Mouse (Mus musculus): ENCODE measurements around the gene Napsa. TPM values are rescaled to one million over a fixed set of nuclear protein-coding genes. Genes with fewer than 3 reads are reported as not detected.
A peak's percentile ranks its signal among the peaks of the same experiment; 100 is the strongest.

Gene Napsa
- polyA plus RNA-seq, 1 experiment from 2014 or later, result 2.8 TPM

DNA sequence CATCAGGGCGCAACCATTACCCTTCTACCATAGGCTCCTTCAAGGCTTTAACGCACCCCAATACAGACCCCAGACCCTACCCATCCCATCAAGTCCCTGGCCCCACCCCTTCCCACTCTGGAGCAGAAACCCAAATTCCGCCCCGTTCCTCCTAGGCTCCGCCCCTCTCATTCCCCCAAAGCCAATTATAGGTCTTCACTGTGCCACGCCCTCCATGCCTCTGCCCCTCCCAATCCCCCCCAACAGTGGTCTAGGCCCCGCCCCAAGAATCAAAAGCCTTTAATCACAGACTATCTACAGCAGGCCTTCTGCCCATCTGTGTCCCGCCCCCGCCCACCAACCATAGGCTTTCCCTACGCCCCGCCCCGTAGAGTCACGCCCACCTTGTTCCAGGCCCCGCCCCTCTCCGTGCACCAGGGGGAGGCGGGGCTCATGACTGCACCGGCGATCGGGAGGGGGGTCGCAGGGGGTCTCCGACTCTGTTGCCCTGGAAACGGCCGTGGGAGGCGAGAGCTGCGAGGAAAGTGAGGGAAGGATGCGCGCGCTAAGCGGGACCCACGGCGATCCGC, 18.9 kb upstream of the Napsa start:
- ATAC-seq (ENCODE audit: low read depth), result peak; percentile 72
- Histone ChIP-seq H3K4me1 (ENCODE audit: control insufficient read depth, insufficient read depth, low read length) (peaks cover 7% of the 10 kb centered on the region), H3K4me3 (ENCODE audit: low read depth, low read length) (peak overlapping the region; percentile 97), H3K4me2 (ENCODE audit: low read depth, low read length) (peak overlapping the region; percentile 59), H3K27ac (replicated peaks; ENCODE audit: low read depth, low read length) (peak overlapping the region; percentile 100), H3K9me3 (ENCODE audit: control insufficient read depth, low read length) (no peaks in the 10 kb centered on the region), H3K27me3 (replicated peaks; ENCODE audit: control insufficient read depth, insufficient read depth, low read length) (no peaks in the 10 kb centered on the region), H3K36me3 (ENCODE audit: control insufficient read depth, insufficient read depth, low read length) (peaks cover 31% of the 10 kb centered on the region), H3K9ac (ENCODE audit: low read depth, low read length) (peak overlapping the region; percentile 86)
- peak; percentile 93 for DNase-seq (ENCODE audit: low spot score)
- WGBS, result 2% methylated on average over 28 of the region's 32 CpGs

DNA sequence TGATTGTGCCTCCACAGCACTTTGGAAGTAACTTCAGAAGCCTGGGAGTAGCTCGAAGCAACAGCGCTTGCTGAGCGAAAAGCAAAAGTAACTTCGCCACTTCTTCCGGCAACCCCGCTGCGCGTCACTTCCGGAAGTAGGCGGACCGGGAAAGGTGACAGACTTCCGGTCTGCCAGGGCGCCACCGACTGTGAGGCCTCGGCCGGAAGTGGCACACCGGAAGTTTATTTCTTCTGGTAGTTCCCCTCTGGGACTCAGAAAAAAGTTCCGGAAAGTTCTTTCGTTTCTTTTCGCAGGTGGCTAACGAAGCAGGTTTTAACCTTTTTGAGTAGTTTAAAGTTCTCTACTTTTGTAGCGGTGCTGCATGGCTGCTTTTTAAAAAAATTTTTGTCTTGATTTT, 18.4 kb upstream of the Napsa start, which contains the start of gene Nr1h2:
Gene Nr1h2, minus strand, starts transcription at position 126 of the 400 bp plus-strand sequence.
- Histone ChIP-seq H3K4me1 (ENCODE audit: control insufficient read depth, insufficient read depth, low read length) (peaks cover 7% of the 10 kb centered on the region), H3K4me3 (ENCODE audit: low read depth, low read length) (peak within 1 kb of the TSS; percentile 97), H3K9me3 (ENCODE audit: control insufficient read depth, low read length) (no peaks in the 10 kb centered on the region), H3K4me2 (ENCODE audit: low read depth, low read length) (peak within 1 kb of the TSS; percentile 59), H3K27ac (replicated peaks; ENCODE audit: low read depth, low read length) (peak within 1 kb of the TSS; percentile 100), H3K9ac (ENCODE audit: low read depth, low read length) (peak within 1 kb of the TSS; percentile 86), H3K27me3 (replicated peaks; ENCODE audit: control insufficient read depth, insufficient read depth, low read length) (no peaks in the 10 kb centered on the region), H3K36me3 (ENCODE audit: control insufficient read depth, insufficient read depth, low read length) (peaks cover 31% of the 10 kb centered on the region)
- DNase-seq (ENCODE audit: low spot score), result peak; percentile 98
- WGBS, result under 1% methylated on average over 22 of the region's 22 CpGs
- peak; percentile 88 for ATAC-seq (ENCODE audit: low read depth)

GRCm38 (mm10) chr7:44557629-44558028, 14.6 kb upstream of the Napsa start:
- H3K4me1 ChIP-seq (ENCODE audit: control insufficient read depth, insufficient read depth, low read length), result peaks cover 5% of the 10 kb centered on the region
- no peak overlapping the region for H3K27ac ChIP-seq (replicated peaks; ENCODE audit: low read depth, low read length)
- H3K27me3 ChIP-seq (replicated peaks; ENCODE audit: control insufficient read depth, insufficient read depth, low read length), result no peaks in the 10 kb centered on the region
- no peaks in the 10 kb centered on the region for H3K36me3 ChIP-seq (ENCODE audit: control insufficient read depth, insufficient read depth, low read length)
- H3K4me3 ChIP-seq (ENCODE audit: low read depth, low read length), result no peak overlapping the region
- WGBS, result 69% methylated on average over 2 of the region's 2 CpGs
- H3K9ac ChIP-seq (ENCODE audit: low read depth, low read length), result no peak overlapping the region
- H3K4me2 ChIP-seq (ENCODE audit: low read depth, low read length), result no peak overlapping the region
- DNase-seq (ENCODE audit: low spot score) (no peak), ATAC-seq (ENCODE audit: low read depth) (no peak)
- H3K9me3 ChIP-seq (ENCODE audit: control insufficient read depth, low read length), result no peaks in the 10 kb centered on the region

- H3K27ac ChIP-seq (replicated peaks; ENCODE audit: low read depth, low read length), result no peak overlapping the region
- no peaks in the 10 kb centered on the region for H3K4me1 ChIP-seq (ENCODE audit: control insufficient read depth, insufficient read depth, low read length)
- H3K4me3 ChIP-seq (ENCODE audit: low read depth, low read length), result no peak overlapping the region
- no peaks in the 10 kb centered on the region for H3K27me3 ChIP-seq (replicated peaks; ENCODE audit: control insufficient read depth, insufficient read depth, low read length)
- DNase-seq (ENCODE audit: low spot score) (peak; percentile 90), ATAC-seq (ENCODE audit: low read depth) (peak; percentile 79)
- no peak overlapping the region for H3K4me2 ChIP-seq (ENCODE audit: low read depth, low read length)
- peak overlapping the region; percentile 42; the same call in 1 of the 2 replicates for H3K9ac ChIP-seq (ENCODE audit: low read depth, low read length)
- WGBS, result 52% methylated on average over 18 of the region's 18 CpGs
- H3K9me3 ChIP-seq (ENCODE audit: control insufficient read depth, low read length), result no peaks in the 10 kb centered on the region
- no peaks in the 10 kb centered on the region for H3K36me3 ChIP-seq (ENCODE audit: control insufficient read depth, insufficient read depth, low read length)
Measured at GRCm38 (mm10) chr7:44560435-44561400, 11.5 kb upstream of the Napsa start.

DNA sequence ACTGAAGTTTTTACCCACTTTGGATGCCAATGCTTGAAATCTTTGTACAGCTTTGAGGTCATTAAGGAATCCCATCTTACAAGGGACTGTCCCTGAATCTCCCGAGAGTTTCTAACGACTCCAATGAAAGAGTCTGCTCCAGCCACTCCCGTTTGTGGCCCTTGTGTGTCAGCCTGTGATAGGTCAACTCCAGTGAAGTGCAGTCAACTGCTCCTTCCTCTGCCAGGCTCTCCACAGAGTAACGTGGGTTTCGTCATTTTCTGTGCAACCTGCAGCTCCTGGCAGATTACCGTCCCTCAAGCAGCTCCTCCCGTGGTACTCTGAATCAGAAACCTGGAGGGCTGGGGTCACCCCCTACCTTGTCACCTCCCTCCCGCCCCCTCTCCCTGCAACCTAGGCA, 8.9 kb upstream of the Napsa start:
- Histone ChIP-seq H3K27me3 (replicated peaks; ENCODE audit: control insufficient read depth, insufficient read depth, low read length) (no peaks in the 10 kb centered on the region), H3K36me3 (ENCODE audit: control insufficient read depth, insufficient read depth, low read length) (no peaks in the 10 kb centered on the region), H3K4me2 (ENCODE audit: low read depth, low read length) (no peak overlapping the region), H3K9me3 (ENCODE audit: control insufficient read depth, low read length) (no peaks in the 10 kb centered on the region), H3K27ac (replicated peaks; ENCODE audit: low read depth, low read length) (no peak overlapping the region), H3K4me1 (ENCODE audit: control insufficient read depth, insufficient read depth, low read length) (no peaks in the 10 kb centered on the region), H3K9ac (ENCODE audit: low read depth, low read length) (no peak overlapping the region), H3K4me3 (ENCODE audit: low read depth, low read length) (no peak overlapping the region)
- ATAC-seq (ENCODE audit: low read depth), result no peak
- no peak for DNase-seq (ENCODE audit: low spot score)
- WGBS, result 49% methylated on average over 8 of the region's 8 CpGs

DNA sequence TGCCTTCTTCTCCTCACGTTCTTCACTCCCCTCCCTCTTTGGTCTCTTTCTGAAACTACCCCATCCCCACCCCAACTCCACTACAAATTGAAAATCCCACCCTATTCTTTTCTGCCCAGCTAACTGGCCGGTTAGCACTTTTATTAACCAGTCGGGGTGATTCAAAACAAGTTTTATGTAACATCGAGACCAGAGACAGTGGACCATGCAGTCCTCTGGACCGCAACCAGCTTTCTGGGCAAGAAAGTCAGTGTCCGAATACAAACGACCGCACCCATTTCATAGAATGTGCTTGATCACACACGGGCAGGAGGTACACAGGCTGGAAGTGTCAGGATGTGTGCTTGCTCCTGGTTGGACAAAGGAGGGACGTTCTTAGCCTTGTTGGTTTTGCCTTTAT, 7.7 kb upstream of the Napsa start:
- Histone ChIP-seq H3K9ac (ENCODE audit: low read depth, low read length) (no peak overlapping the region), H3K4me1 (ENCODE audit: control insufficient read depth, insufficient read depth, low read length) (no peaks in the 10 kb centered on the region), H3K9me3 (ENCODE audit: control insufficient read depth, low read length) (no peaks in the 10 kb centered on the region), H3K36me3 (ENCODE audit: control insufficient read depth, insufficient read depth, low read length) (no peaks in the 10 kb centered on the region), H3K4me3 (ENCODE audit: low read depth, low read length) (no peak overlapping the region), H3K27me3 (replicated peaks; ENCODE audit: control insufficient read depth, insufficient read depth, low read length) (no peaks in the 10 kb centered on the region), H3K4me2 (ENCODE audit: low read depth, low read length) (no peak overlapping the region), H3K27ac (replicated peaks; ENCODE audit: low read depth, low read length) (no peak overlapping the region)
- ATAC-seq (ENCODE audit: low read depth) (no peak), DNase-seq (ENCODE audit: low spot score) (no peak)
- 86% methylated on average over 10 of the region's 10 CpGs for WGBS

GRCm38 (mm10) chr7:44565414-44565813, 6.8 kb upstream of the Napsa start:
- DNase-seq (ENCODE audit: low spot score), result no peak
- no peak overlapping the region for H3K27ac ChIP-seq (replicated peaks; ENCODE audit: low read depth, low read length)
- no peak overlapping the region for H3K4me2 ChIP-seq (ENCODE audit: low read depth, low read length)
- no peaks in the 10 kb centered on the region for H3K27me3 ChIP-seq (replicated peaks; ENCODE audit: control insufficient read depth, insufficient read depth, low read length)
- H3K36me3 ChIP-seq (ENCODE audit: control insufficient read depth, insufficient read depth, low read length), result no peaks in the 10 kb centered on the region
- no peak overlapping the region for H3K4me3 ChIP-seq (ENCODE audit: low read depth, low read length)
- H3K9ac ChIP-seq (ENCODE audit: low read depth, low read length), result no peak overlapping the region
- ATAC-seq (ENCODE audit: low read depth), result no peak
- no peaks in the 10 kb centered on the region for H3K4me1 ChIP-seq (ENCODE audit: control insufficient read depth, insufficient read depth, low read length)
- H3K9me3 ChIP-seq (ENCODE audit: control insufficient read depth, low read length), result no peaks in the 10 kb centered on the region
- WGBS, result 68% methylated on average over 6 of the region's 6 CpGs

DNA sequence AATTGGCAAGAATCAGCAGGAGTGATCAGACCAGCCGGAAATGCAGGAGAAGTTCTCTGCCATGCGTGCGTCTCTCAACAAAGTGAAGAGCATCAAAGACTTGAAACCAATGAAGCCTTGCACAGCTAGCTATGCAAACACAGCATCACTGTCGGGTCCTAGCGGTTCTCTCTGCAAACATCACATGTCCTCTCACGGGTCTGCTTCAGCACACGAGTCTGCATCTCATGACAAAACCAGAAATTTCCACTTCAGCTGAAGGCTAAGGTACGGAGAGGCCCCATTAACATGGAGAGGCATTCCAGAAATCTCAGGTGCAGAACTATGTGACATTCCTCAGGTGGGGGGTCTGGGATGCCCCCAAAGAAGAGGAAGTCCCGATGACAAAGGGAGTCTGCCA, 3.4 kb upstream of the Napsa start:
- no peak for ATAC-seq (ENCODE audit: low read depth)

More for the DNA sequence above, 3.4 kb upstream of the Napsa start:
- Histone ChIP-seq H3K4me1 (ENCODE audit: control insufficient read depth, insufficient read depth, low read length) (no peaks in the 10 kb centered on the region), H3K9ac (ENCODE audit: low read depth, low read length) (no peak overlapping the region), H3K27me3 (replicated peaks; ENCODE audit: control insufficient read depth, insufficient read depth, low read length) (no peaks in the 10 kb centered on the region), H3K36me3 (ENCODE audit: control insufficient read depth, insufficient read depth, low read length) (no peaks in the 10 kb centered on the region), H3K4me2 (ENCODE audit: low read depth, low read length) (no peak overlapping the region), H3K4me3 (ENCODE audit: low read depth, low read length) (no peak overlapping the region), H3K27ac (replicated peaks; ENCODE audit: low read depth, low read length) (no peak overlapping the region), H3K9me3 (ENCODE audit: control insufficient read depth, low read length) (no peaks in the 10 kb centered on the region)
- no peak for DNase-seq (ENCODE audit: low spot score)
- WGBS, result 60% methylated on average over 9 of the region's 9 CpGs
